Mouse (Mus musculus) olfactory bulb, adult 2 months (tissue): ENCODE results near the gene March1. TPM values are rescaled to one million over a fixed set of nuclear protein-coding genes. Genes with fewer than 3 reads are reported as not detected.

Source experiments
- H3K27ac ChIP-seq: fragments of 200-500 bp; 2 replicates; pipeline ENCODE4 v1.5.1; 2012; ENCODE audit warnings: low read depth, low read length; ENCODE audit not compliant: insufficient read depth
- H3K4me1 ChIP-seq: fragments of 200-500 bp; 2 replicates; pipeline ENCODE4 v1.6.1; 2012; ENCODE audit warnings: low read length; ENCODE audit not compliant: control insufficient read depth, insufficient read depth
- H3K4me3 ChIP-seq: fragments of 200-500 bp; 2 replicates; pipeline ENCODE4 v1.5.1; 2012; ENCODE audit warnings: mild to moderate bottlenecking, low read depth, low read length, moderate library complexity; ENCODE audit not compliant: insufficient read depth
- CTCF ChIP-seq: fragments of 200-500 bp; IDR thresholded peaks from 2 replicates; pipeline ENCODE4 v1.5.1; 2012; ENCODE audit warnings: low read depth, mild to moderate bottlenecking, low read length, moderate library complexity; ENCODE audit not compliant: insufficient read depth
- POLR2A ChIP-seq: fragments of 200-500 bp; IDR thresholded peaks from 2 replicates; pipeline ENCODE4 v1.6.1; 2012; ENCODE audit warnings: mild to moderate bottlenecking, low read depth, low read length, moderate library complexity; ENCODE audit not compliant: insufficient read depth
- WGBS: fragments of 180-500 bp; shearing (Covaris S2); methylation state at CpG from one replicate; pipeline ENCODE4 v1.1.7; 2018; 5-methylcytosine and 5-hydroxymethylcytosine counted together
- polyA plus RNA-seq: library from polyadenylated mRNA; stranded (reverse); fragments of >200 nt; gene quantifications from 2 replicates; pipeline ENCODE4 v1.2.4, GENCODE M21; 2012; ENCODE audit warnings: low replicate concordance; ENCODE audit not compliant: missing spikeins, insufficient read depth, insufficient read length

Gene March1
- polyA plus RNA-seq, 1 experiment: not detected

GRCm38 (mm10) chr8:66200169-66200568, 582.5 kb downstream of the March1 start:
- no peak overlapping the region for H3K4me3 ChIP-seq
- TF ChIP-seq CTCF: no peak
- TF ChIP-seq POLR2A: no peak
- no peak overlapping the region for H3K27ac ChIP-seq
- H3K4me1 ChIP-seq: no peaks in the 10 kb centered on the region
- WGBS: 93% methylated on average over 3 of the region's 3 CpGs

GRCm38 (mm10) chr8:66203814-66204438, 586.2 kb downstream of the March1 start:
- no peak for TF ChIP-seq CTCF
- no peak for TF ChIP-seq POLR2A
- H3K4me3 ChIP-seq: no peak overlapping the region
- WGBS: 80% methylated on average over 7 of the region's 7 CpGs
- no peak overlapping the region for H3K27ac ChIP-seq
- no peaks in the 10 kb centered on the region for H3K4me1 ChIP-seq

- WGBS: 41% methylated on average over 2 of the region's 2 CpGs
- TF ChIP-seq CTCF: no peak
- no peak for TF ChIP-seq POLR2A
- no peak overlapping the region for H3K4me3 ChIP-seq
These were observed 591.9 kb downstream of the March1 start for GRCm38 (mm10) chr8:66209553-66209952.

DNA sequence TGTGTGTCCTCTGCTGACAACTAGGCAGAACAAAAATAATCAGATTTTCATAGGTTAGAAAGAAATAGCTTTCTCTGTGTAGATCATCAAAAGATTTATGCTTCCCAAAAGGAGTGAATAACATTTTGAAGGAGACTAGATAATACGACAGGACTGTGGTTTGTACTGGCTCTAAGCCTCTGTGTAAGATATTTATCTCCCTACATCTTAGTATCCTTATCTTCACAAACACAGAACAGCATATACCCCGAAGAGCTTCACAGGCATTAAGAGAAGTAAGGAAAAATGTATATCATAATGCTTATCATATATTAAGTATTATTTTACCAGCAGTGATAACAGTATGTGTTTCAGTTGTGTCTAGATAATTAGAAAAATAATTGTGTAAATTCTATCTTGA, 592.6 kb downstream of the March1 start:
- no peaks in the 10 kb centered on the region for H3K4me1 ChIP-seq
- no peak overlapping the region for H3K27ac ChIP-seq
- no peak overlapping the region for H3K4me3 ChIP-seq
- TF ChIP-seq POLR2A (no peak), CTCF (no peak)
- 86% methylated on average over 2 of the region's 2 CpGs for WGBS

More at GRCm38 (mm10) chr8:66209553-66209952, 591.9 kb downstream of the March1 start:
- H3K4me1 ChIP-seq: no peaks in the 10 kb centered on the region
- no peak overlapping the region for H3K27ac ChIP-seq

DNA sequence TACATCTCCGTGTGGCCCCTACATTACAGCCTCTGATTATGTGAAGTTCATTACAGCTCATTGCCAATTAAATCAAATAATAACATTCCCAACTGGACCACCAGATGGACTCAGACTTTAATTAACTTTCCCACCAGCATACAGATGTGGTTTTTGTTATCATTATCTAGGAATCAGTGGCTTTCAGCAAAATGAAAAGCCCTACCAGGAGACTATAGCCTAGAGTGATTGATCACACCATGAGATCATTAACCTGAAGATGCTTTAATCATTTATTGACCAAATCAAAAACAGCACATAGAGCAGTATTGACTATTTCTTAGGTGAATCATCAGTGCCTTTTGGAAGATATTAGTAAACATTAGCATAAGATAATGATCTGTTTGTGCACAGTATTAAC, 602.3 kb downstream of the March1 start:
- TF ChIP-seq POLR2A (no peak), CTCF (no peak)
- H3K4me3 ChIP-seq: no peak overlapping the region
- H3K4me1 ChIP-seq: no peaks in the 10 kb centered on the region
- 47% methylated on average over 1 of the region's 1 CpGs for WGBS
- no peak overlapping the region for H3K27ac ChIP-seq

- H3K4me1 ChIP-seq: no peaks in the 10 kb centered on the region
- H3K4me3 ChIP-seq: no peak overlapping the region
- TF ChIP-seq CTCF (no peak), POLR2A (no peak)
- H3K27ac ChIP-seq: no peak overlapping the region
- 84% methylated on average over 2 of the region's 2 CpGs for WGBS
These were observed 612.2 kb downstream of the March1 start for GRCm38 (mm10) chr8:66229931-66230330.

DNA sequence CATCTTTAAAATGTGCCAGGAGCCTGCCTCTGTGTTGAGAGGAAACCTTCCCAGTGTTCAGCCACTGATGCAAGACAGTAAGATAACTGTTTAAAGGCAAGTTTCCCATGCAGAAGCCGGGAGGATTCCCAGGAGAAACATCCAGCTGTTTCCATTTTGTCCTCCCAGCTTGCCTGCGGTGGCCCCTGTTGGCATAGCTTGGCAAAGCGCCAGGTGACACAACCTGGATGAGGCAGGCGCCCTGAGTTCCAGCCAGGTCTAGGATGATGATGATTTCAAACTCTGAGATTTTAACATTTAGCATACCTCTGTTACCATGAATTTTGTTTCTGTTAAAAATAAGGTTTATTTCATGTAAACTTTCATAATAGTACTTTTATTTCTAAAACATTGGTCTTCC, 651.8 kb downstream of the March1 start:
- TF ChIP-seq CTCF (no peak), POLR2A (no peak)
- 63% methylated on average over 4 of the region's 4 CpGs for WGBS
- no peak overlapping the region for H3K27ac ChIP-seq
- H3K4me3 ChIP-seq: no peak overlapping the region
- H3K4me1 ChIP-seq: no peaks in the 10 kb centered on the region

DNA sequence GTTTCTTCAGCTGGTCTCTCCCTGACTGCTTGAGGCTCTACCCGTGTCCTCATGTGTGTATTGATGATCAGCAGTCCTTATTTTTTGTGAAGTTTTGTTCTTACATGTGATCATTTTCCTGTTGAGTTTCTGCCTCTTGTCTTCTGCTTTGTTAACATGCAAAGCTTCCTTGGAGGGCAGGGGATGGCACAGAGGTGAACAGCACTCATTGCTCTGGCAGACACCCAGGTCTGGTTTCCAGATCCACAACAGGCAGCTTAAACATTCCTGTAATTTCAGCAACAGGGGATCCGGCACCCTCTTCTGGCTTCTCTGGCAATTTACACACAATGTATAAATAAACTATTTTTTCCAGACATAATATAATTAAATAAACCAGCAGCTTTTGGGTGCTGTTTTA, 652.4 kb downstream of the March1 start:
- Histone ChIP-seq H3K27ac (no peak overlapping the region), H3K4me1 (no peaks in the 10 kb centered on the region), H3K4me3 (no peak overlapping the region)
- WGBS: 75% methylated on average over 2 of the region's 2 CpGs
- no peak for TF ChIP-seq POLR2A
- no peak for TF ChIP-seq CTCF

- TF ChIP-seq CTCF (no peak), POLR2A (no peak)
- Histone ChIP-seq H3K4me1 (no peaks in the 10 kb centered on the region), H3K4me3 (no peak overlapping the region), H3K27ac (no peak overlapping the region)
- WGBS: 96% methylated on average over 7 of the region's 7 CpGs
These were observed 700.1 kb downstream of the March1 start for GRCm38 (mm10) chr8:66317824-66318223.

- Histone ChIP-seq H3K4me1 (no peaks in the 10 kb centered on the region), H3K4me3 (no peak overlapping the region), H3K27ac (no peak overlapping the region)
- 30% methylated on average over 4 of the region's 4 CpGs for WGBS
- TF ChIP-seq CTCF (no peak), POLR2A (no peak)
These were observed 705.5 kb downstream of the March1 start for GRCm38 (mm10) chr8:66323045-66323807.
